Mouse (Mus musculus) liver, embryonic 11.5 days (tissue): ENCODE measurements around the gene Kat14. TPM values are rescaled to one million over a fixed set of nuclear protein-coding genes. Genes with fewer than 3 reads are reported as not detected.

ENCODE experiments used
- ATAC-seq: fragments of 200-750 bp; cut with Nextera tagmentation; replicated peaks from 2 replicates; pipeline ENCODE4 v1.8.0; 2017; ENCODE audit warnings: moderate number of reproducible peaks, mild to moderate bottlenecking, moderate TSS enrichment, moderate library complexity; ENCODE audit not compliant: low FRiP score
- DNase-seq: peaks from one replicate; pipeline ENCODE4 v3.0.0-alpha.2; 2017; ENCODE audit warnings: low spot score
- H3K27ac ChIP-seq: fragments of 300-500 bp; sonication (generic); 2 replicates; pipeline ENCODE4 v1.5.1; 2014; ENCODE audit warnings: mild to moderate bottlenecking, low read depth, low read length, control low read depth
- H3K27me3 ChIP-seq: fragments of 300-500 bp; sonication (generic); replicated peaks from 2 replicates; pipeline ENCODE4 v1.6.1; 2014; ENCODE audit warnings: low read length, mixed read lengths; ENCODE audit not compliant: control insufficient read depth, insufficient read depth
- H3K36me3 ChIP-seq: fragments of 300-500 bp; sonication (generic); 2 replicates; pipeline ENCODE4 v1.6.1; 2014; ENCODE audit warnings: mild to moderate bottlenecking, low read length, moderate library complexity, mixed read lengths; ENCODE audit not compliant: control insufficient read depth, insufficient read depth
- H3K4me1 ChIP-seq: fragments of 300-500 bp; sonication (generic); replicated peaks from 2 replicates; pipeline ENCODE4 v1.6.1; 2014; ENCODE audit warnings: low read length, mixed read lengths; ENCODE audit not compliant: control insufficient read depth, insufficient read depth
- H3K4me2 ChIP-seq: fragments of 300-500 bp; sonication (generic); 2 replicates; pipeline ENCODE4 v1.6.1; 2014; ENCODE audit warnings: mild to moderate bottlenecking, control low read depth, moderate library complexity
- H3K4me3 ChIP-seq: fragments of 300-500 bp; sonication (generic); 2 replicates; pipeline ENCODE4 v1.5.1; 2014; ENCODE audit warnings: low read depth, low read length, control low read depth
- H3K9ac ChIP-seq: fragments of 300-500 bp; sonication (generic); 2 replicates; pipeline ENCODE4 v1.6.1; 2014; ENCODE audit warnings: low read depth, low read length, control low read depth
- H3K9me3 ChIP-seq: fragments of 300-500 bp; sonication (generic); 2 replicates; pipeline ENCODE4 v1.6.1; 2016; ENCODE audit warnings: low read length, inconsistent platforms, mixed read lengths; ENCODE audit not compliant: control insufficient read depth
- WGBS: fragments of 180-500 bp; shearing (Covaris S2); extraction: QIAGEN DNeasy Blood & Tissue Kit; methylation state at CpG from one replicate; pipeline ENCODE4 v1.1.7; 2014; 5-methylcytosine and 5-hydroxymethylcytosine counted together
- polyA plus RNA-seq: library from polyadenylated mRNA; unstranded; fragments of >200 nt; fragmentation: Nextera tagmentation; extraction: Ambion mirVana; gene quantifications from 2 replicates; pipeline ENCODE4 v1.2.1, GENCODE M21; 2014

Gene Kat14
- polyA plus RNA-seq, 1 experiment from 2014 or later: 33.5 TPM

- ATAC-seq (no peak), DNase-seq (no peak)
- Histone ChIP-seq H3K4me2 (no peak overlapping the region), H3K36me3 (peaks cover 20% of the 10 kb centered on the region), H3K9ac (no peak overlapping the region), H3K9me3 (no peaks in the 10 kb centered on the region), H3K27ac (no peak overlapping the region), H3K4me3 (no peak overlapping the region), H3K27me3 (no peaks in the 10 kb centered on the region), H3K4me1 (peaks cover 5% of the 10 kb centered on the region; the same call in 1 of the 2 replicates)
- WGBS: 91% methylated on average over 4 of the region's 4 CpGs
Measured at GRCm38 (mm10) chr2:144371566-144371965, 2.8 kb downstream of the Kat14 start.

- 92% methylated on average over 9 of the region's 9 CpGs for WGBS
- Histone ChIP-seq H3K9me3 (no peaks in the 10 kb centered on the region), H3K9ac (no peak overlapping the region), H3K27ac (no peak overlapping the region), H3K36me3 (peaks cover 26% of the 10 kb centered on the region), H3K4me3 (no peak overlapping the region), H3K4me1 (peaks cover 5% of the 10 kb centered on the region; the same call in 1 of the 2 replicates), H3K27me3 (no peaks in the 10 kb centered on the region), H3K4me2 (no peak overlapping the region)
- DNase-seq: no peak
- ATAC-seq: no peak
Measured at GRCm38 (mm10) chr2:144373063-144373462, 4.3 kb downstream of the Kat14 start.

- no peak overlapping the region for H3K27ac ChIP-seq
- no peak overlapping the region for H3K9ac ChIP-seq
- H3K4me1 ChIP-seq: 0 out of 2 replicates have a peak, but pooled peaks cover 3% of the 10 kb centered on the region
- ATAC-seq (no peak), DNase-seq (no peak)
- H3K27me3 ChIP-seq: no peaks in the 10 kb centered on the region
- H3K9me3 ChIP-seq: no peaks in the 10 kb centered on the region
- H3K4me3 ChIP-seq: no peak overlapping the region
- H3K4me2 ChIP-seq: no peak overlapping the region
- 84% methylated on average over 10 of the region's 10 CpGs for WGBS
- peaks cover 37% of the 10 kb centered on the region for H3K36me3 ChIP-seq
Measured at GRCm38 (mm10) chr2:144375063-144375703, 6.4 kb downstream of the Kat14 start.

- no peak overlapping the region for H3K9ac ChIP-seq
- ATAC-seq (no peak), DNase-seq (no peak)
- H3K4me1 ChIP-seq: peaks cover 4% of the 10 kb centered on the region; the same call in 1 of the 2 replicates
- H3K27me3 ChIP-seq: no peaks in the 10 kb centered on the region
- no peak overlapping the region for H3K4me2 ChIP-seq
- WGBS: 88% methylated on average over 3 of the region's 3 CpGs
- H3K4me3 ChIP-seq: no peak overlapping the region
- no peaks in the 10 kb centered on the region for H3K9me3 ChIP-seq
- H3K36me3 ChIP-seq: peaks cover 46% of the 10 kb centered on the region
- no peak overlapping the region for H3K27ac ChIP-seq
Measured at GRCm38 (mm10) chr2:144381293-144381692, 12.5 kb downstream of the Kat14 start.

- ATAC-seq: no peak
- no peak overlapping the region for H3K27ac ChIP-seq
- H3K36me3 ChIP-seq: peaks cover 44% of the 10 kb centered on the region
Measured at GRCm38 (mm10) chr2:144381741-144382140, 13.0 kb downstream of the Kat14 start.

GRCm38 (mm10) chr2:144382624-144383138 lies 13.9 kb downstream of the Kat14 start:
- ATAC-seq: peak; percentile 62
- Histone ChIP-seq H3K27me3 (no peaks in the 10 kb centered on the region), H3K4me2 (no peak overlapping the region), H3K4me1 (peaks cover 4% of the 10 kb centered on the region; the same call in 1 of the 2 replicates), H3K36me3 (peaks cover 40% of the 10 kb centered on the region), H3K9me3 (no peaks in the 10 kb centered on the region), H3K4me3 (no peak overlapping the region), H3K9ac (no peak overlapping the region), H3K27ac (no peak overlapping the region)
- WGBS: 69% methylated on average over 7 of the region's 7 CpGs
- DNase-seq: no peak

More at GRCm38 (mm10) chr2:144381741-144382140, 13.0 kb downstream of the Kat14 start:
- H3K4me2 ChIP-seq: no peak overlapping the region
- no peak overlapping the region for H3K9ac ChIP-seq
- no peaks in the 10 kb centered on the region for H3K9me3 ChIP-seq
- H3K4me3 ChIP-seq: no peak overlapping the region
- DNase-seq: no peak
- peaks cover 4% of the 10 kb centered on the region; the same call in 1 of the 2 replicates for H3K4me1 ChIP-seq
- no peaks in the 10 kb centered on the region for H3K27me3 ChIP-seq
- WGBS: 92% methylated on average over 4 of the region's 4 CpGs

GRCm38 (mm10) chr2:144386296-144386695 lies 17.5 kb downstream of the Kat14 start:
- DNase-seq: no peak
- H3K36me3 ChIP-seq: peaks cover 50% of the 10 kb centered on the region
- no peaks in the 10 kb centered on the region for H3K27me3 ChIP-seq
- no peak overlapping the region for H3K27ac ChIP-seq
- H3K4me3 ChIP-seq: no peak overlapping the region
- H3K4me1 ChIP-seq: peaks cover 4% of the 10 kb centered on the region; the same call in 1 of the 2 replicates
- H3K9ac ChIP-seq: no peak overlapping the region
- no peak for ATAC-seq
- no peaks in the 10 kb centered on the region for H3K9me3 ChIP-seq
- WGBS: 78% methylated on average over 2 of the region's 2 CpGs
- no peak overlapping the region for H3K4me2 ChIP-seq

- DNase-seq (no peak), ATAC-seq (no peak)
- Histone ChIP-seq H3K4me1 (no peaks in the 10 kb centered on the region), H3K27me3 (no peaks in the 10 kb centered on the region), H3K27ac (no peak overlapping the region), H3K36me3 (peaks cover 44% of the 10 kb centered on the region), H3K4me3 (no peak overlapping the region), H3K9me3 (no peaks in the 10 kb centered on the region), H3K9ac (no peak overlapping the region), H3K4me2 (no peak overlapping the region)
- 80% methylated on average over 3 of the region's 3 CpGs for WGBS
Measured at GRCm38 (mm10) chr2:144388416-144388815, 19.6 kb downstream of the Kat14 start.

- Histone ChIP-seq H3K9ac (no peak overlapping the region), H3K27ac (no peak overlapping the region), H3K4me1 (no peaks in the 10 kb centered on the region), H3K27me3 (no peaks in the 10 kb centered on the region), H3K4me2 (no peak overlapping the region), H3K36me3 (peaks cover 28% of the 10 kb centered on the region), H3K4me3 (no peak overlapping the region), H3K9me3 (no peaks in the 10 kb centered on the region)
- DNase-seq (no peak), ATAC-seq (no peak)
- 95% methylated on average over 4 of the region's 4 CpGs for WGBS
Measured at GRCm38 (mm10) chr2:144399531-144399930, 30.7 kb downstream of the Kat14 start.
